Mouse (Mus musculus) testis, adult 2 months (tissue): ENCODE data around the gene Nfatc3. TPM values are rescaled to one million over a fixed set of nuclear protein-coding genes. Genes with fewer than 3 reads are reported as not detected.

Experiments
- H3K27ac ChIP-seq: fragments of 200-500 bp; 2 replicates; pipeline ENCODE4 v1.5.1; 2012; ENCODE audit warnings: low read depth, low read length; ENCODE audit not compliant: control insufficient read depth, insufficient read depth
- H3K27me3 ChIP-seq: fragments of 200-500 bp; 2 replicates; pipeline ENCODE4 v1.6.1; 2012; ENCODE audit warnings: mild to moderate bottlenecking, low read length, moderate library complexity; ENCODE audit not compliant: control insufficient read depth, insufficient read depth
- H3K36me3 ChIP-seq: fragments of 200-500 bp; 2 replicates; pipeline ENCODE4 v1.6.1; 2012; ENCODE audit warnings: mild to moderate bottlenecking, low read length; ENCODE audit not compliant: control insufficient read depth, insufficient read depth
- H3K4me1 ChIP-seq: fragments of 200-500 bp; 2 replicates; pipeline ENCODE4 v1.6.1; 2012; ENCODE audit warnings: low read length; ENCODE audit not compliant: control insufficient read depth, insufficient read depth
- H3K4me3 ChIP-seq: fragments of 200-500 bp; 2 replicates; pipeline ENCODE4 v1.5.1; 2012; ENCODE audit warnings: low read depth, mild to moderate bottlenecking, low read length, moderate library complexity, mixed read lengths; ENCODE audit not compliant: control insufficient read depth
- CTCF ChIP-seq: fragments of 200-500 bp; IDR thresholded peaks from 2 replicates; pipeline ENCODE4 v1.5.1; 2012; ENCODE audit warnings: low read depth, mild to moderate bottlenecking, inconsistent platforms, low read length, moderate library complexity; ENCODE audit not compliant: control insufficient read depth, insufficient read depth, insufficient replicate concordance
- POLR2A ChIP-seq: fragments of 200-500 bp; IDR thresholded peaks from 2 replicates; pipeline ENCODE4 v1.6.1; 2012; ENCODE audit warnings: low read depth, mild to moderate bottlenecking, inconsistent platforms, low read length, moderate library complexity; ENCODE audit not compliant: control insufficient read depth
- polyA plus RNA-seq: library from polyadenylated mRNA; depleted of rRNA; stranded (reverse); fragments of >200 nt; gene quantifications from 2 replicates; pipeline ENCODE4 v1.2.3, GENCODE M21; 2012

The Nfatc3 gene
- polyA plus RNA-seq, 1 experiment = 11.9 TPM

GRCm38 (mm10) chr8:106108729-106109128 is 50.1 kb downstream of the Nfatc3 start:
- no peak overlapping the region for H3K27ac ChIP-seq
- TF ChIP-seq POLR2A = no peak
- no peak for TF ChIP-seq CTCF
- peaks cover 1% of the 10 kb centered on the region; the same call in 1 of the 2 replicates for H3K36me3 ChIP-seq
- H3K4me3 ChIP-seq = no peak overlapping the region
- H3K4me1 ChIP-seq = no peaks in the 10 kb centered on the region
- no peaks in the 10 kb centered on the region for H3K27me3 ChIP-seq

GRCm38 (mm10) chr8:106112041-106112440 is 53.4 kb downstream of the Nfatc3 start:
- Histone ChIP-seq H3K36me3 (0 out of 2 replicates have a peak, but pooled peaks cover 1% of the 10 kb centered on the region), H3K27ac (no peak overlapping the region), H3K4me3 (no peak overlapping the region), H3K27me3 (no peaks in the 10 kb centered on the region), H3K4me1 (no peaks in the 10 kb centered on the region)
- no peak for TF ChIP-seq CTCF
- TF ChIP-seq POLR2A = no peak

DNA sequence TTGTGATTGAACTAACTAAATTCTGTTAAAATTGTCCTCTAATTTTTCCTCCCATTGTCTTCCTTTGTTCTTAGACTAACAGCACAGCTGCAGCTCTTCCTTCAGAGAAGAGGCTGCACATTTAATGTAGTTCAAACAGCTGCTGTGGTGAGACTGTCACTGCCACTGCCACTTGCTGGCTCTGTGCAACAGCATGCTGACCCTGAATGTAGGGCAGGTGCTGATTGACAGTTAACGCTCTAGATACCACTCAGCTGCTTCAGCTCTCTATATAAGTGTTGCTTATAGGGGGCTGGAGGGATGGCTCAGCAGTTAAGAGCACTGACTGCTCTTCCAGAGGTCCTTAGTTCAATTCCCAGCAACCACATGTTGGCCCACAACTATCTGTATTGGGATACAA is 53.9 kb downstream of the Nfatc3 start:
- Histone ChIP-seq H3K27ac (no peak overlapping the region), H3K36me3 (0 out of 2 replicates have a peak, but pooled peaks cover 1% of the 10 kb centered on the region)
- TF ChIP-seq CTCF (no peak), POLR2A (no peak)

GRCm38 (mm10) chr8:106115897-106116296 is 57.3 kb downstream of the Nfatc3 start:
- Histone ChIP-seq H3K36me3 (no peaks in the 10 kb centered on the region), H3K4me1 (no peaks in the 10 kb centered on the region), H3K27me3 (no peaks in the 10 kb centered on the region), H3K4me3 (no peak overlapping the region), H3K27ac (no peak overlapping the region)
- TF ChIP-seq CTCF (peak; percentile 26; the same call in 1 of the 2 replicates), POLR2A (no peak)

More for the DNA sequence above, 53.9 kb downstream of the Nfatc3 start:
- no peaks in the 10 kb centered on the region for H3K27me3 ChIP-seq
- no peak overlapping the region for H3K4me3 ChIP-seq
- H3K4me1 ChIP-seq = no peaks in the 10 kb centered on the region

GRCm38 (mm10) chr8:106123443-106123842 is 64.8 kb downstream of the Nfatc3 start:
- TF ChIP-seq CTCF (no peak), POLR2A (no peak)
- H3K4me3 ChIP-seq = no peak overlapping the region
- H3K4me1 ChIP-seq = no peaks in the 10 kb centered on the region
- no peaks in the 10 kb centered on the region for H3K27me3 ChIP-seq
- H3K36me3 ChIP-seq = no peaks in the 10 kb centered on the region
- no peak overlapping the region for H3K27ac ChIP-seq

DNA sequence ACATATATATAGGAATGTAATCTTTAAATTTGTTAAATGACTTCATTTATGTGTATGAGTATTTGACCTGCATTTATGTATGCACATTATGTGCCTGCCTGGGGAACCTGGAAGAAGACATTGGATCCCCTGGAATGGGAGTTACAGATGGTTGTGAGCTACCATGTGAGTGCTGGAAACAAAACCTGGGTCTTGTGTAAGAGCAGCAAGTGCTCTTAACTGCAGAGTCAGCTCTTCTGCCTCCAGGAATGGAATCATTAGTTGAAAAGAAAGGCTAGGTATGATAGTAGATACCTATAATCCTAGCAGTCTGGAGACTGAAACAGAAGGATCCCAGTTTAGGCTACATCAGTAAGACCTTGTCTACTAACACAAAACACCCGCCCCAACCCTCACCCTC is 67.4 kb downstream of the Nfatc3 start:
- TF ChIP-seq POLR2A (no peak), CTCF (no peak)
- H3K27me3 ChIP-seq = no peaks in the 10 kb centered on the region
- no peaks in the 10 kb centered on the region for H3K4me1 ChIP-seq
- no peak overlapping the region for H3K27ac ChIP-seq
- H3K36me3 ChIP-seq = no peaks in the 10 kb centered on the region; the same call in 1 of the 2 replicates
- no peak overlapping the region for H3K4me3 ChIP-seq

GRCm38 (mm10) chr8:106127054-106127453 is 68.4 kb downstream of the Nfatc3 start:
- H3K4me1 ChIP-seq = no peaks in the 10 kb centered on the region
- H3K27me3 ChIP-seq = no peaks in the 10 kb centered on the region
- no peak overlapping the region for H3K27ac ChIP-seq
- TF ChIP-seq POLR2A = no peak
- no peak for TF ChIP-seq CTCF
- H3K4me3 ChIP-seq = no peak overlapping the region
- H3K36me3 ChIP-seq = no peaks in the 10 kb centered on the region; the same call in 1 of the 2 replicates
